Mouse (Mus musculus) brain, embryonic 14.5 days (tissue): ENCODE results near the gene Baiap2l1.

Experiments
- CTCF ChIP-seq: fragments of 200-500 bp; IDR thresholded peaks from 2 replicates; pipeline ENCODE4 v1.5.1; 2012; ENCODE audit warnings: inconsistent platforms, mild to moderate bottlenecking, moderate library complexity, borderline replicate concordance; ENCODE audit not compliant: insufficient read depth, insufficient read length; ENCODE audit errors: extremely low read depth
- POLR2A ChIP-seq: fragments of 200-500 bp; IDR thresholded peaks from 2 replicates; pipeline ENCODE4 v1.6.1; 2012; ENCODE audit warnings: mild to moderate bottlenecking, inconsistent platforms, borderline replicate concordance; ENCODE audit not compliant: poor library complexity, insufficient read depth, insufficient read length, severe bottlenecking; ENCODE audit errors: extremely low read depth

- TF ChIP-seq POLR2A (no peak), CTCF (no peak)
Measured at GRCm38 (mm10) chr5:144276898-144277630, 80.8 kb downstream of the Baiap2l1 start.
